Mouse (Mus musculus) granulocyte monocyte progenitor cell, adult 5-6 weeks (primary cell): ENCODE data around the gene Mau2. TPM values are rescaled to one million over a fixed set of nuclear protein-coding genes. Genes with fewer than 3 reads are reported as not detected.
"Not testable (repeated sequence)": the region's sequence is repeated elsewhere in the genome, so short reads cannot be mapped to it uniquely, and the experiment has no call there.

Experiments used
- ATAC-seq: replicated peaks from 2 replicates; pipeline ENCODE4 v1.8.0; 2016; ENCODE audit warnings: mild to moderate bottlenecking, moderate TSS enrichment, inconsistent platforms; ENCODE audit not compliant: poor library complexity, severe bottlenecking
- total RNA-seq, 2 experiments: library from RNA; stranded (forward) in 1 of 2; stranded (reverse) in 1 of 2; fragments of 200-712, 200-1000 nt in 1 of 2; fragments of >200 nt in 1 of 2; fragmentation: Nextera tagmentation in 1 of 2; gene quantifications; 2 replicates each; pipeline ENCODE4 v1.2.3; 2014 to 2017

The Mau2 gene
- total RNA-seq, 2 experiments from 2014 or later: 27.3 to 34.9 TPM

DNA sequence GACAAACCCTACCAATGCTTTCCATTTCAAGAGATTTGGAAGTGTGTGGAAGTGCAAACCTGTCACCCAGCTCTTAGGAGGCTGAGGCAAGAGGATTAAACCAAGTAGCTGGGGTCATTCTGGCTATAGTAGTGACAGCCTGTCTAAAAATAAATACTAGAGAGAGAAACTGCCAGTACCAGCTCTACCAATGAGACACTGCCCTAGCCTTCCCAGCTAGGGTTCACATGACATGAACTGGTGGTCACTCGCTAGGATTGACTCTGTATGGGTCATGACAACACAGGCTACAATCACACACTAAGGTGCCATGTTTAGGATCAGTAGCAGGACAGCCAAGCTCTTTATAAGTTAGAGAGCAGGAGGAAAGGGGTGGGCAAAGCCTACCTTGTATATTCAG is 12.3 kb downstream of the Mau2 start:
- ATAC-seq: no peak

DNA sequence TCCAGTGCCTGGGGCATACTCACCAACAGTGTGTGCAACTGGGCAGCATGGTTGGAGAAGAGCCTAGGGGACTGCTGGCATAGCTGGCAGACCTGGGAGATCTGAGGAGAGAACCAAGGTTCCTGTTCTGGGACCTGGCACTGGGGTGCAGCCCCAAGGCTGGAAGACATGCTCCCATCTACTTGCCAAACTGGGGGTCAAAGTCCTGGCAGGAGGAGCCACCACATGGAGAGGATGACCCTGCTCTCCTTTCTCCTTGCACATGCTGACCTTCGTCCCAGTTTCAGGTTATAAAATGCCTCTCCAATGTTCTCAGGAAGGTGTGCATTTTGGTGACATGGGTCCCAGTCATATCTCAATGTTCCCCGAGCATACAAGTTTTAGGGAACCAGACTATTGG is 16.4 kb downstream of the Mau2 start:
- ATAC-seq: no peak

DNA sequence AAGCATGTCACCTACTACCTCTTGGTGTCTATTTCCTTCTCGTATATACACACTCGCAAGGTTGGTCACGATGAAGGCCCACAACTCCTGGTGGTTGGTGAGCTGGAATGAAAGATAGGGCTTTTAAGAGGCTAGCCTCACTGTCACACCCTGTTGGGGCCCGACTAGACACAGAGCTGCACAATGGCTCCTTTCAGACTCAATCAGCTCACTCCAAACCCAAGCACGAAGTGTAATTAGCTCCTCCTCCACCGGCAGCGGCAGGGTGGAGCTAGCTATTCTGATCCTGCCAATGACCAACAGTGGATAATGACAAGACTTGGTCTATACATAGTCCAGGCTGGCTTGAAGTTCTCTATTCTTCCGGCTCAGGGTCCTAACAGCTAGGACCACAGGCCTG is 18.9 kb downstream of the Mau2 start:
- no peak for ATAC-seq

DNA sequence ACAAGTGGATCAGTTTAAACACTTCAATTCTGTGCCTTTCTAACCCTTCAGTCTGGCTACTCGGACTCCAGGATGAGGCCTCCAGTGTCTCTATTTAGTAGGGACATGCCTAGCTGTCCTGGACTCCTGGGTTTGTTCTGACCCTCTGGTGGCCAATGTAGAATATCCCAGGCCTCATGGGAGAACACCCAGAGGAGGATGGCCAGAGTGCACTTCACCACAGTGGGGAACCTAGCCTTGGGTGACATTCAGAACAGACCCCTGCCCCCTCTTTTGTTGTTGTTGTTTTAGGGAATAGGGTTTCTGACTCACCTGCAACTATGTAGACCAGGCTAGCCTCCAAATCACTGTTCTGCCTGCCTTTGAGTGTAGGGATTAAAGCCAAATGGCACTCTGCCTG is 27.5 kb downstream of the Mau2 start:
- ATAC-seq: no peak

DNA sequence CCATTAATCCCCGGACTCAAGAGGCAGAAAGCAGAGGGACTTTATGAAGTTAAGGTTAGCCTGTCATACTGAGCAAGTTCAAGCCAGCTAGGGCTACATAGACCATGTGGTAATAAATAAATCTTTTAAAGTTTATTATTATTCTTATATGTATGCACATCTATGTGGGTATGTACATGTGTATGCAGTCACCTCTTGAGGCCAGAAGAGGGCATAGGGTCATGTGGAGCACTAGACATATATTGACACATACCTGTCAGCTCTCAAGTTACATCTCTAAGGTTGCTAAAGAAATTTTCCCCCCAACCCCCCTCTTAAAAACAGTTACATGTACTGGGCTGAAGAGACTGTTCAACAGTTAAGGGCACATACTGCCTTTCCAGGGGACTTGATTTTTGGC is 29.8 kb downstream of the Mau2 start:
- peak; percentile 63 for ATAC-seq

DNA sequence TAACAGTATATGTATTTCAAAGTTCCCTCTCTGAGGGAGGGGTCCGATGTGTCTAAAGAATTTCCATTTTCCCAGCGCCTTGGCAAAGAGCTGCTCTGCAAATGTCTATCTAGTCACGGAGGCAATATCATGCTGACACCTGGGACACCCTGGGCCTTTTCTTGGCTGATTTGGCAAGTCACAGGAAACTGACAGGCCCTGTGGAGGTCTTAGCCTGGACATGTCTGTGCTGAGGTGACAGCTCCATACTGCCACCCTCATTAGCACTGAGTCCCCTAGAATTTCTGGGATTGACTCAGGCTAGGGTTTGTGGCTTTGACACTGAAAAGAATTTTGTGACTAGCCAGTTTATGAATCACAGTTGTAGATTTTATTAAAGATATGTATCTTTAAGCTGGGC is 30.2 kb downstream of the Mau2 start:
- ATAC-seq: no peak

DNA sequence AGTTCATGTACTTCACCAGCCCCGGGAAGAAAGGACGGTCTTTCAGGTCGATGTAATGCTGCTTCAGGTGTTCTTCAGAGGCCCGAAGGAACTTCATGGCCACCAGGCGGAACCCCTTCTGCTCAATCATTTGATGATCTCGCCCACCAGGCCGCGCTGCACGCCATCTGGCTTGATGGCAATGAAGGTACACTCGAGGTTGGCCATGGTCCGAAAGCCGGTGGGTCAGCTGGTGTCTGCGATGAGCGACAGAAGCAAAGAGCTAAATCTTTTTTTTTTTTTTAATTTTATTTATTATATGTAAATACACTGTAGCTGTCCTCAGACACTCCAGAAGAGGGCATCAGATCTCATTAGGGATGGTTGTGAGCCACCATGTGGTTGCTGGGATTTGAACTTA is 31.7 kb downstream of the Mau2 start:
- not testable (repeated sequence) for ATAC-seq

DNA sequence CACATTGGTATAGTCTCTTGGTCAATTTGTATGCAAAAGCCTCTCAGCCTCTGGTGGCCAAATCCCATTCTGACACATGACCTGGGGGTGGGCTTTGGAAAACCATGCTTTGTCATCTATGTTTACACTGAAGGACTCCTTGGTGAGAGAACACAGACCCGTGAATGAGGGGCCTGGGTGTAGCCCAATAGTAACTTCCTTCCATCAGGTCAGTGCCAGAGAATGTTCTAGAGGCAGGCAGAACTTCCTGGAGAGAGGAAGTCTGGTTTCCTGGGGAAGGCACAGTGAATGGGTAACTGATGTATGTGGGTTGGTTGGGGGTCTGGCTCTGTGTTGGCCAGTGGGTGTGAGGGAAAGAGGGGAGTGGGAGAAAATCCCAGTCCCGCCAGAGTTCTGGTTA is 37.4 kb downstream of the Mau2 start:
- ATAC-seq: no peak

DNA sequence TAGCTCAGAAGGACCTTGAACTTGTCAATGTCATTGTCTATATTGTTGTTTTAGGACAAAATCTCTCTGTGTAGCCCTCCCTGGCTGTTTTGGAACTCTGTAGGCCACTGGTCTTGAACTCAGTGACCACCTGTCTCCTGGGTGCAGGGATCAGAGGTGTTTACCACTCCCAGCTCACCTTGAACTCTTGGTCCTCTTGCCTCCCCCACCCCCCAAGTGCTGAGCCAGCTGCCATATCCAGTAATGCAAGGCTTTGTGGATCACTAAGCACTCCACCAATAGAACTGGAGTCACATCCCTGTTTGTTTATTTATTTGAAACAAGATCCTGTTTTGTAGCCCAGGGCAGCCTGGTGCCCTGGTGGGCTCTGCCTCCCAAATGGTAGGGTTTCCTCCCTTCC is 38.2 kb downstream of the Mau2 start:
- no peak for ATAC-seq

GRCm38 (mm10) chr8:70003204-70003657 is 39.3 kb downstream of the Mau2 start:
- peak; percentile 25 for ATAC-seq

DNA sequence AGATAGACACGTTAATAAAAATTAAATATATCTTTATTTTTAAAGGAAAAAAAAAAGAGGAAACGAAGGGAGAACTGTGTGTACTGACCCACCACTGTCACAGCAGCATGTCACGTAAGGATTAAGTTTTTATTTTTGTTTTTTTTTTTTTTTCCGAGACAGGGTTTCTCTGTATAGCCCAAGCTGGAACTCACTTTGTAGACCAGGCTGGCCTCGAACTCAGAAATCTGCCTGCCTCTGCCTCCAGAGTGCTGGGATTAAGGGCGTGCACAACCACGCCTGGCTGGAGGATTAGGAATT is 40.7 kb downstream of the Mau2 start:
- not testable (repeated sequence) for ATAC-seq

- peak; percentile 88 for ATAC-seq
Observed at GRCm38 (mm10) chr8:70001176-70001891, 41.2 kb downstream of the Mau2 start.

- no peak for ATAC-seq
Observed at GRCm38 (mm10) chr8:70000226-70000625, 42.3 kb downstream of the Mau2 start.

DNA sequence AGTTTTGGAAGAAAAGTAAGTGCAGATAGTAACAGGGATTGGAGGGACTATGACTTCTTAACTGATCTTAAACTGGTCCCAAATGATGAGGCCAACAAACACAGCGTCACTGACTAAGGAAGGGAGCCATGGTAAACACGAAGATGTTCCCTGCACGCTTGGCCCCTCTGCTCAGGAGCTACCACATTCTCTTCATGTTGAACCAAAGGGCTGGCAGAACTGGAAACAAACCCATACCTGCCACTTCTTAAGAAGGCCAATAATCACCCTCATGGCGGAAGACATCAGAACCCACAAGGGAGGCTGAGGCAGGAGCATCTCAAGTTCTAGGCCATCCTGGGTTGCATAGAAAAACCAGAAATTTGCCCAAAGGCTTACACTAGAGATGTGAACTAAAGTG is 43.3 kb downstream of the Mau2 start:
- no peak for ATAC-seq

DNA sequence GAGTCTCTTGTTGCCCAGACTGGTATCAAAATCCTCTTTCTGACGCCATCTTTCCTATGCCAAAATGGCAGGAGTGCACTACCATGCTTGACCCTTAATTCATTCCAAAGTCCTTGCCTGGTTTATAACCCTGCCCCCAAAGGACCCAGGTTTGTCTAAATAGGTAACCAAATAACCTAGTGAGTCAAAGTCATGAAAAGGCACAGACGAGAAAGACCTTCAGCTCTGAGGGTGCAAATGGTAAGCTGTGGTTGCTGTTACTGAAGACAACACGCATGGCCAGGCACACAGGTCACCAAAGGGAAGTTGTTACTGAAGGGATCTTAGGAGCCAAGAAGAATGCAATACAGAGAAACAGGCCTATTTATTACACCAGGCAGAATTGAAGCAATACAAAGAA is 43.8 kb downstream of the Mau2 start:
- no peak for ATAC-seq

GRCm38 (mm10) chr8:69996589-69997285 is 45.8 kb downstream of the Mau2 start:
- ATAC-seq: no peak

DNA sequence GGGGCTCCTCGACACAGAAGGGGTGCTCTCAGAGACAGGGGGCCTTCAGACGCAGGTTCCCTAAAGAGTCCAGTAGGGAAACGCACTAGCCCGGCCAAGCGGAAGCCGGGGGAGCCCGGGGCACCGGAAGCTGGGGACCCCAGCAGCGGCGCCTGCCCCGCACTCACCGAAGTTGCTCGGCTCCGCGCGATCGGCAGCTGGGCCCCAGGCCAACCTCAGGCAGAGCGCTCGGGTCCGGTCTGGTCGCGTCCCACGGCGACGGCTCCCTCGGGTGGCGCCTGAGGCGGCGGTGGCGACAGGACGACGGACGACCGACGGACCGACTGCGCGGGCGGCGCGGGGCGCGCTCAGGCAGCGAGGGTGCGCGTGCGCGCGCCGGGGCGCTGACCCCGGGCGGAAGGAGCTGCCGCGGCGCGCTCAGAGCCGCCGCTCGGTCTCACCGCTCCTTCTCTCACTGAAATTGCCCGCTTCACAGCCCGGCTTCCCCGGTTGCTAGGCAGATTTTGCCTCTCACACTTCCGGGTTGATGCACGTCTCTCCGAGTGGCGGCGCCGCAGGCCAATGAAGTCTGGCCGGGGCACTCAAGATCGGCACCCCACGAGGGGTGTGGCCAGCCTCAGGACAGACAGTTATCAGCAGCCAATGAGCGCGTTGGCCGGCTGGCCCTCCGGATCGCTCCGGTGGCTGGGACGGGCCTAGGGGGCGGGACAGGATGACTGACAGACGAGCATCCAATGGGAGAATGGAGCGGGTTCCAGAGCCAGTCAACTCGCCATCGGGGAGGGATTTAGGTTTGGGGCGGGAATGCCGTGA is 46.6 kb downstream of the Mau2 start, which contains the start of gene Gatad2a:
Gatad2a (minus strand) TSS at position 609 of the 813 bp plus-strand sequence.
- ATAC-seq: peak; percentile 86

DNA sequence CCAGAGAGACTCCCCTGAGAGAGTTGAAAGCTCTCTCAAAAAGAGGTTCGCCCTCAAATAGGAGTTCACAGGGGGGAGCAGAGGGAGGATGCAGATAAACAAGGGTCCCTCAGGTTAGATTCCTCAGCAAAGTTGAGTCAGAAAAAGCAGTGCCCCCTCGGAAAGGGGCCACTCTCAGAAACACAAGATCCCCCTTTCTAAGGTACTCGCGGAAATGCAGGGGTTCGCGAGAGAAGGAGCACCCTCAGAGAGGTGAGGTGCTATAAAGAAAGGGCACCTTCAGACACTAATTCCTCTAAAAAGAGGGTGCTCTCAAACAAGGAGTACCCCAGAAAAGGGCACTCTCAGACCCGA is 47.1 kb downstream of the Mau2 start:
- ATAC-seq: no peak

- not testable (repeated sequence) for ATAC-seq
Observed at GRCm38 (mm10) chr8:69988936-69989335, 53.6 kb downstream of the Mau2 start.

DNA sequence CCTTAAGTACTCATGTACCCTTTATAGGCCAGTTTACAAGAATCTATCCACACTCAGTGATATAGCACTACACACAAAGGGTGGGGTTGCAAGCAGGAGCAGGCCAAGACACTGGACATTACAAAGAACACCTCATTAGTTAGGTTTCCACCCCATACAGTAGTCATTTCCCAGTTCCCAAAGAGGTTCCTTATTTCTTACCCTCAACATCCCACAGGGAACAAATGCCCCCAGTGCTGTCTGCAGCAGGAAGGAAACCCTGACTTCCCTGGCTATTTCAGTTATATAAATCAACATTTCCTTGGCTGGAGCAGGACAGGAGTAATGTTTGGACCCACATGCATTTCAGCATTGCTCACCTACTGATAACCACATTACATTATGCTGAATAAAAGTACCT is 54.8 kb downstream of the Mau2 start:
- no peak for ATAC-seq

GRCm38 (mm10) chr8:69984876-69985553 is 57.5 kb downstream of the Mau2 start:
- peak; percentile 78 for ATAC-seq
